In genomic region chr12:13211746-13212482, GRCm38 (mm10) we compare ENCODE assay signal across 7 mouse cellular contexts. TPM values are rescaled to one million over a fixed set of nuclear protein-coding genes. Genes with fewer than 3 reads are reported as not detected.
A peak's percentile ranks its signal among the peaks of the same experiment; 100 is the strongest.
DNase-seq lines count a peak whose midpoint lies in the region; ATAC-seq and TF ChIP-seq lines count a peak whose summit lies in the region.

No protein-coding gene starts in this region.

- intact Hi-C loops in left cerebral cortex, adult 2 months (cut with DNase I) = loop anchor here (1.0 to 10.0 kb wide), 7 partner anchors 45 to 527 kb away; no protein-coding TSS in a partner anchor

- peak; percentile 3 to 34; a peak in 2 of 4 replicates for ATAC-seq in hematopoietic stem cell, adult 5-6 weeks (replicated peaks in 1 of 2; ENCODE audit: insufficient read depth in 1 of 2, low FRiP score in 2 of 2, low TSS enrichment in 1 of 2, low read depth in 1 of 2, poor library complexity in 2 of 2, severe bottlenecking in 2 of 2)

- no peak for TF ChIP-seq CTCF in left cerebral cortex, adult 2 months (IDR thresholded peaks at IDR 0.05)

- H3K27ac ChIP-seq in left cerebral cortex, adult 2 months = peak overlapping the region; percentile 66; the same call in 1 of the 2 replicates

- H3K4me3 ChIP-seq in left cerebral cortex, adult 2 months = no peak overlapping the region

- DNase-seq in urinary bladder, postnatal 14 days (ENCODE audit: low spot score) = peak; percentile 61
- no peak for DNase-seq in urinary bladder, postnatal 10 days (ENCODE audit: low spot score)
- DNase-seq in gastrocnemius, adult 18-20 months (ENCODE audit: low spot score) = peak; percentile 57
- peak; percentile 75 to 78 for DNase-seq in left cerebral cortex, adult 2 months (ENCODE audit: extremely low spot score in 1 of 2, low spot score in 2 of 2)
- DNase-seq in right cerebral cortex, postnatal 36 days (ENCODE audit: low spot score in 2 of 2) = peak; percentile 82 to 85
- DNase-seq in thymus, postnatal 10 days (ENCODE audit: low spot score in 2 of 2) = no peak

RNA-seq across cellular contexts. Expression of gene Ddx1, which starts 37.1 kb away (rescaled TPM):
- 100 to 1,000 TPM; 118 to 127 TPM for total RNA-seq in gastrocnemius, adult 18-20 months (2021)
- total RNA-seq in hematopoietic stem cell, adult 5-6 weeks (2017) = 179 and 217 TPM in 2 replicates
- total RNA-seq in left cerebral cortex, adult 2 months (2021) = 100 to 1,000 TPM; 114 to 129 TPM

RNA-seq across cellular contexts. Expression of gene Nbas, which starts 57.0 kb away (rescaled TPM):
- 10 to 100 TPM; 21.2 to 24.2 TPM for total RNA-seq in gastrocnemius, adult 18-20 months (2021)
- 12.4 and 18.9 TPM in 2 replicates for total RNA-seq in hematopoietic stem cell, adult 5-6 weeks (2017)
- total RNA-seq in left cerebral cortex, adult 2 months (2021) = 10 to 100 TPM; 33.3 to 33.9 TPM

Comparison
In these comparisons a context has a peak if more than half of its experiments do, and no peak if none do; other contexts are left out.
1. DNase-seq: peak in urinary bladder, postnatal 14 days (single experiment), gastrocnemius, adult 18-20 months (single experiment), left cerebral cortex, adult 2 months (2 of 2) and right cerebral cortex, postnatal 36 days (2 of 2); none in urinary bladder, postnatal 10 days (single experiment) and thymus, postnatal 10 days (0 of 2).